Mouse (Mus musculus) embryonic facial prominence, embryonic 14.5 days (tissue): ENCODE data around the gene Tipin. TPM values are rescaled to one million over a fixed set of nuclear protein-coding genes. Genes with fewer than 3 reads are reported as not detected.
"Not testable (repeated sequence)": the region's sequence is repeated elsewhere in the genome, so short reads cannot be mapped to it uniquely, and the experiment has no call there.

ENCODE experiments used
- ATAC-seq: fragments of 200-750 bp; cut with Nextera tagmentation; 2 replicates; pipeline ENCODE4 v1.8.0; 2017; ENCODE audit warnings: low read depth, moderate number of reproducible peaks, moderate TSS enrichment
- DNase-seq: peaks from one replicate; pipeline ENCODE4 v3.0.0-alpha.2; 2015; ENCODE audit warnings: low spot score
- H3K27ac ChIP-seq: fragments of 300-500 bp; sonication (generic); replicated peaks from 2 replicates; pipeline ENCODE4 v1.5.1; 2014; ENCODE audit warnings: low read depth, mild to moderate bottlenecking, low read length, moderate library complexity
- H3K27me3 ChIP-seq: fragments of 300-500 bp; sonication (generic); replicated peaks from 2 replicates; pipeline ENCODE4 v1.6.1; 2014; ENCODE audit warnings: low read length; ENCODE audit not compliant: control insufficient read depth, insufficient read depth
- H3K36me3 ChIP-seq: fragments of 300-500 bp; sonication (generic); 2 replicates; pipeline ENCODE4 v1.6.1; 2014; ENCODE audit warnings: low read length, mixed read lengths; ENCODE audit not compliant: control insufficient read depth, insufficient read depth
- H3K4me1 ChIP-seq: fragments of 300-500 bp; sonication (generic); 2 replicates; pipeline ENCODE4 v1.6.1; 2014; ENCODE audit warnings: antibody characterized with exemption, low read length; ENCODE audit not compliant: control insufficient read depth, insufficient read depth
- H3K4me2 ChIP-seq: fragments of 300-500 bp; sonication (generic); 2 replicates; pipeline ENCODE4 v1.6.1; 2014; ENCODE audit warnings: low read depth, mild to moderate bottlenecking, low read length, moderate library complexity, mixed read lengths
- H3K4me3 ChIP-seq: fragments of 300-500 bp; sonication (generic); 2 replicates; pipeline ENCODE4 v1.5.1; 2014; ENCODE audit warnings: low read depth, mild to moderate bottlenecking, low read length
- H3K9ac ChIP-seq: fragments of 300-500 bp; sonication (generic); 2 replicates; pipeline ENCODE4 v1.6.1; 2014; ENCODE audit warnings: low read depth, mild to moderate bottlenecking, low read length, moderate library complexity, mixed read lengths
- H3K9me3 ChIP-seq: fragments of 300-500 bp; sonication (generic); 2 replicates; pipeline ENCODE4 v1.6.1; 2016; ENCODE audit warnings: low read length; ENCODE audit not compliant: control insufficient read depth
- WGBS: fragments of 180-500 bp; shearing (Covaris S2); extraction: QIAGEN DNeasy Blood & Tissue Kit; methylation state at CpG from one replicate; pipeline ENCODE4 v1.1.7; 2014; 5-methylcytosine and 5-hydroxymethylcytosine counted together
- polyA plus RNA-seq: library from polyadenylated mRNA; unstranded; fragments of >200 nt; fragmentation: Nextera tagmentation; extraction: Ambion mirVana; gene quantifications from 2 replicates; pipeline ENCODE4 v1.2.1, GENCODE M21; 2014

Gene Tipin
- polyA plus RNA-seq, 1 experiment from 2014 or later = 168 TPM

- 76% methylated on average over 1 of the region's 1 CpGs for WGBS
- Histone ChIP-seq H3K4me3 (no peak overlapping the region), H3K4me2 (no peak overlapping the region), H3K36me3 (no peaks in the 10 kb centered on the region), H3K9me3 (no peaks in the 10 kb centered on the region), H3K27me3 (no peaks in the 10 kb centered on the region), H3K27ac (no peak overlapping the region), H3K4me1 (no peaks in the 10 kb centered on the region), H3K9ac (no peak overlapping the region)
- no peak for ATAC-seq
- no peak for DNase-seq
These were observed 6.5 kb upstream of the Tipin start for GRCm38 (mm10) chr9:64274919-64275318.

DNA sequence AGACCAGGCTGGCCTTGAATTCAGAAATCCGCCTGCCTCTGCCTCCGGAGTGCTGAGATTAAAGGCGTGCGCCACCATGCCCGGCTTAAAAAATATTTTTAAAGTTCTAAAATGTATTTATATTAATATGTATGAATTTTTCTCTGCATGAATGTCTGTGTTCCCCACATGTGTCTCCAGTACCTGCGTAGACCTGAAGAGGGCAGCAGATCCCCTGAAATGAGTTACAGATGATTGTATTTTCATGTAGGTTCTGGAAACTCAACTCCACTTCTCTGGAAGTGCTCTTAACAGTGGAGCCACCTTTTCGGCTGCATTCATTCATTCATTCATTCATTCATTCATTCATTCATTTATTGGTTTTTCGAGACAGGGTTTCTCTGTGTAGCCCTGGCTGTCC, 3.7 kb upstream of the Tipin start:
- Histone ChIP-seq H3K4me3 (no peak overlapping the region), H3K9ac (no peak overlapping the region), H3K4me1 (peaks cover 4% of the 10 kb centered on the region; the same call in 1 of the 2 replicates), H3K27me3 (no peaks in the 10 kb centered on the region), H3K4me2 (no peak overlapping the region), H3K36me3 (no peaks in the 10 kb centered on the region), H3K27ac (no peak overlapping the region), H3K9me3 (no peaks in the 10 kb centered on the region)
- DNase-seq = peak; percentile 61
- 75% methylated on average over 8 of the region's 8 CpGs for WGBS
- ATAC-seq = no peak

DNA sequence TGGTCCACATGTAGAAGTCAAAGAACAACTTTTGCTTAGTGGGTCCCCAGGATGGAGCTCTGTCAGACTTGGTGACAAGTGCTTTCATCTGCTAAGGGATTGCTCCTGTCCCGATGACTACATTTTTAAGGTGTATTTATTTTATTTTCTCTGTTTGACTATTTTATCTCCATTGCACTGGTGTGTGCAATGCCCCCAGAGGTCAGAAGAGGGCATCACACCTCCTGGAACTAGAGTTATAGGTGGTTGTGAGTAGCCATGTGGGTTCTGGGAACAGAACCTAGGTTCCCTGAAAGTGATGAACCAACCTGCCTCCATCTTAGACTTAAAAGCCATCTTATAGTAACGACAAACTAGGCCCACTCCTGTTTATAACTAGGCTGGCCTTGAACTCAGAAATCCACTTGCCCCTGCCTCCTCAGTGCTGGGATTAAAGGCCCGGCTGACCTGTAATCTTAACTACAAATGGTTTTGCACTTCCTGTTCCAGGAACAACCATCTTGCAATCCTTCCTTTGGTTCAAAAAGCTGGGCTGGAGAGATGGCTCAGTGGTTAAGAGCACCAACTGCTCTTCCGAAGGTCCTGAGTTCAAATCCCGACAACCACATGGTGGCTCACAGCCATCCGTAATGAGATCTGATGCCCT, 2.6 kb upstream of the Tipin start:
- H3K27ac ChIP-seq = no peak overlapping the region
- no peaks in the 10 kb centered on the region for H3K9me3 ChIP-seq
- 97% methylated on average over 6 of the region's 6 CpGs for WGBS
- peaks cover 5% of the 10 kb centered on the region; the same call in 1 of the 2 replicates for H3K4me1 ChIP-seq
- no peak for DNase-seq
- H3K4me3 ChIP-seq = no peak overlapping the region
- H3K9ac ChIP-seq = no peak overlapping the region
- no peak for ATAC-seq
- H3K27me3 ChIP-seq = no peaks in the 10 kb centered on the region
- no peaks in the 10 kb centered on the region for H3K36me3 ChIP-seq
- no peak overlapping the region for H3K4me2 ChIP-seq

DNA sequence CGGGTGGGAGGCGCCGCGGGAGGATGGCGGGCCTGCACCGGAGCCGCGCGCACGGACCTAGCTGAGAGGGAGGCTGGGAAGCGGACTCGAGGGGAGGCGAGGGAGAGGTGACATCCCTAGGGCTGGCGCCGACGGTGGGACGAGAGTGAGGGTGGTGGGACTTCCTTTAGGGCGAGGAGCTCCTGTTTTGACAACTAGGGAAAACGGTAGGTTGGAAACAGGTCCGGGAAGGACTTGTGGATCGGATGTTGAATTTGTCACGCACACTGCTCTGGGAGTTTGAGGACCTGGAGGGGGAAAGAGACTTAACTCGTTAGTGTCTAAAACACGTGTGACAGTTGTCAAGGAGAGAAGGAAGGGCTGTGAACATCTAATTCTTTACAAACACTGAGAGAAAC, 399 bp downstream of the Tipin start:
- 0% methylated on average over 23 of the region's 24 CpGs for WGBS
- Histone ChIP-seq H3K9ac (peak overlapping the region; percentile 96), H3K9me3 (no peaks in the 10 kb centered on the region), H3K27ac (peak overlapping the region; percentile 95), H3K27me3 (no peaks in the 10 kb centered on the region), H3K4me3 (peak overlapping the region; percentile 87), H3K36me3 (0 out of 2 replicates have a peak, but pooled peaks cover 1% of the 10 kb centered on the region), H3K4me1 (peaks cover 5% of the 10 kb centered on the region; the same call in 1 of the 2 replicates), H3K4me2 (peak overlapping the region; percentile 60)
- ATAC-seq = peak; percentile 89
- DNase-seq = peak; percentile 55

DNA sequence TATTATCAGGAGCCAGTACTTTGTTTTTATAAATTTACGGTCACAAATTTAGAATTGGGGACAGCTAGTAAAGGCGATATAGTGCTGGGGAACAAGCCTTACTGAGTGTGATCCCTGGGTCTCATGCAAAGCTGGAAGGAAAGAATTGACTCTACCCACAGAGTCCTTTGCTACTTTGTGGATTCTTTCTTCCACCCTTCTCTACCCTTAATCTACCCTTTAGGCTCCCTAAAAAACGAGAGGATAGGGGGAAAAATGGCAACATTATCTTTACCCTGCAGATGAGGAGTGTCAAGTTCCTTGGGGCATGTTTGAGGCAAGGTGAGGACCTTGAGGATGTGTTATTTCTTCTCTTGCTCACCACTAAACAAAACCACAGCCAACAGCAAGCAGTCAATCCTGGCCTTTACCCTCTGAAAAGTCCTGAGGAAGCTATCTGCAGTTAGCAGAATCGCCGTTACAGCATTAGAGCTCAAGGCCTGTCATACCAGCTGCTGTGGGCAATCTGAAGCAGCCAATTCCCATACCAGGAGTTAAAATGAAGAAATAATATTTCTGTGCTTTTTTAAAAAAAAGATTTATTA, 1.1 kb downstream of the Tipin start:
- H3K9me3 ChIP-seq = no peaks in the 10 kb centered on the region
- no peak overlapping the region for H3K27ac ChIP-seq
- DNase-seq = no peak
- 56% methylated on average over 5 of the region's 5 CpGs for WGBS
- peak overlapping the region; percentile 87 for H3K4me3 ChIP-seq
- H3K36me3 ChIP-seq = 0 out of 2 replicates have a peak, but pooled peaks cover 7% of the 10 kb centered on the region
- peaks cover 5% of the 10 kb centered on the region; the same call in 1 of the 2 replicates for H3K4me1 ChIP-seq
- H3K9ac ChIP-seq = peak overlapping the region; percentile 96
- H3K4me2 ChIP-seq = peak overlapping the region; percentile 60
- ATAC-seq = no peak
- no peaks in the 10 kb centered on the region for H3K27me3 ChIP-seq

GRCm38 (mm10) chr9:64303086-64303485, 21.7 kb downstream of the Tipin start:
- not testable (repeated sequence) for H3K27me3 ChIP-seq, H3K4me1 ChIP-seq, H3K9ac ChIP-seq, H3K4me3 ChIP-seq, DNase-seq, H3K9me3 ChIP-seq, H3K27ac ChIP-seq, H3K4me2 ChIP-seq, ATAC-seq
- WGBS = 86% methylated on average over 4 of the region's 4 CpGs
- peaks cover 90% of the 10 kb centered on the region for H3K36me3 ChIP-seq

DNA sequence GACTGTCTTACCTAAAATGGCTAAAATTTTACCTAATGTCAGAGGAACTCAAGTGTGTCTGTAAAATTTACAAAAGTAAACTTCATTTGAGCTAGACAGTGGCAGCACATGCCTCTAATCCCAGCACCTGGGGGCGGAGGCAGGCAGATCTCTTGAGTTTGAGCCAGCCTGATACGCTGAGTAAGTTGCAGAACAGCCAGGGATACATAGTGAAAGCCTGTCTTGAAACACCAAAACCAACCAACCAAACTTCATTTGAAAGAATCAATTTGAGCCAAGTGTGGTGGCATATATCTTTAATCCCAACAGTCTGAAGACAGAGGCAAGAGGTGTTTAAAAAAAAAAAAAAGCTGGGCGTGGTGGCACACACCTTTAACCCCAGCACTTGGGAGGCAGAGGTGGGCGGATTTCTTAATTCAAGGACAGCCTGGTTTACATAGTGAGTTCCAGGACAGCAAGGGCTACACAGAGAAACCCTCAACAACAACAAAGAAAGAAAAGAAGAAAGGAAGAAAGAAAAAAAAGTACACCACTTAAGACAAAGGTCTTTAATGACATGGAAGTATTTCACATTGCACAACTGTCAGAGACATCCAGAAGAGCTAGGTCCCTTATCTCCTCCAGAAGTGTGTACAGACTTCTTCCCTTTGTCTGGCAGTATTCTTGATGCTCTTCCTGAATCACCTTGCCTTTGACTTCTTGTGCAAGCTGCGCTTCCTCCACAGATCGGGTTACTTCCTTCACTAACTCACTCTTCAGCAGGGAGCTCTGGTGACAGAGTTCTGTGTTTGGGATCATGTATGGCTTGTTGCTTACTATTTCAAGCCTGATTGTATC, 25.3 kb downstream of the Tipin start:
- Histone ChIP-seq H3K36me3 (peaks cover 84% of the 10 kb centered on the region), H3K27ac (no peak overlapping the region), H3K4me2 (no peak overlapping the region), H3K9me3 (no peaks in the 10 kb centered on the region), H3K9ac (no peak overlapping the region), H3K4me3 (no peak overlapping the region), H3K4me1 (no peaks in the 10 kb centered on the region), H3K27me3 (no peaks in the 10 kb centered on the region)
- ATAC-seq (no peak), DNase-seq (no peak)
- WGBS = 80% methylated on average over 6 of the region's 6 CpGs

DNA sequence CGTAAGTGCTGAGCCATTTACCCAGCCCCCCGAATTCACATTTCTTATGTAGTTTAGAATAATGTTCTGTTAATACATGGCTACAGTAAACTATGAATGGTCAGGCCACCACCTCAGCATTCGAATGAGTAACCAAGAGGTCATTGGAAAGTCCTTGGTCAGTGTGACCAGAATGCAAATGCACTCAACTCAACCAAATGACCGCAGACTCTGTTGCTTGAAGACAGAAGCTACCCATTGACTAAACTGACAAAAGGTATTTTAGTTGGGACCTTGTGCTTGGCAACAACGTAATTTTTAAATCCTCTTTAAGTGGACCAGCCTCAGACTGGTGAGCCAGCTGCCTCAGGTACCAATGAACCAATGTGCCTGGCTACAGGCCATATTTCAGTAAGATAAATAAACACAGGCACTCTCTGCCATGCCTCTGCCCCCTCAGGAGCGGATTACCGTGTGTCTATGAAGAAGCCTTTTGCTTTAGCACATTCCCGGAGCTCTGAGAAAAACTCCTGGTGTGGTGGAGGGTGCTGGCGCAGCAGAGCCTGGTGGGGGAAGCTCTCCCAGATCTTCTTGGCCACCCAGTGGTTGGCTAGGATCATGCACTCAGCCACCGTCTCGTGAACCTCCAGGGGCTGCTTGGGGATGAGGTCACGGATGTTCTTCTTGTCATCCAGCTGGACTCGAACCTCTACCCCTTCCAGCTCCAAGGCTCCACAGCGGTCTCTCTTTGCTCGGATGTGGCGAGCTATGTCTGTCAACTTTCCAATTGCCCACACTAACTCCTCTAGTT, 29.8 kb downstream of the Tipin start:
- Histone ChIP-seq H3K4me1 (no peaks in the 10 kb centered on the region), H3K9me3 (no peaks in the 10 kb centered on the region), H3K4me3 (no peak overlapping the region), H3K4me2 (no peak overlapping the region), H3K36me3 (peaks cover 64% of the 10 kb centered on the region), H3K9ac (no peak overlapping the region), H3K27me3 (no peaks in the 10 kb centered on the region), H3K27ac (no peak overlapping the region)
- DNase-seq (peak; percentile 1), ATAC-seq (no peak)
- WGBS = 74% methylated on average over 14 of the region's 16 CpGs
